Comparison of ENCODE assay signal across 7 mouse cellular contexts in genomic region chrX:75759036-75759435, GRCm38 (mm10).
DNase-seq lines count a peak whose midpoint lies in the region; ATAC-seq and TF ChIP-seq lines count a peak whose summit lies in the region.
"Not testable (repeated sequence)": the region's sequence is repeated elsewhere in the genome, so short reads cannot be mapped to it uniquely, and the experiment has no call there.

No protein-coding gene starts in this region.

- POLR2A ChIA-PET in Patski (lab: Charles Lee) = not testable (repeated sequence)

- H3K36me3 ChIP-seq in hindbrain, postnatal 0 days (ENCODE audit: insufficient read depth, low read length); limb, embryonic 11.5 days (ENCODE audit: control insufficient read depth, insufficient read depth, low read length): not testable (repeated sequence)

- in situ Hi-C loops in Patski (cut with MboI; ENCODE audit: low pct_unique_long_range_greater_than_20kb) = not testable (repeated sequence)

- peak; percentile 36 for TF ChIP-seq CTCF in Patski (IDR thresholded peaks at IDR 0.05)
- peak; percentile 58 for TF ChIP-seq CTCF in hindbrain, postnatal 0 days (IDR thresholded peaks at IDR 0.05; ENCODE audit: low read depth)

- DNase-seq in Patski (ENCODE audit: low read depth, low spot score) = peak; percentile 44
- peak; percentile 21 for DNase-seq in embryo, embryonic 10 days (ENCODE audit: low spot score)
- peak; percentile 40 for DNase-seq in forelimb bud, embryonic 11.5 days (ENCODE audit: low read depth, low spot score)
- peak; percentile 78 for DNase-seq in hindbrain, postnatal 0 days (ENCODE audit: low spot score)
- DNase-seq in limb, embryonic 11.5 days (ENCODE audit: low spot score) = peak; percentile 74
- peak; percentile 33 for DNase-seq in mesoderm, embryonic 11.5 days (ENCODE audit: low read depth, low spot score)
- DNase-seq in retina, adult 2 months (ENCODE audit: low read depth, low spot score) = peak; percentile 72

- not testable (repeated sequence) for H3K4me1 ChIP-seq in hindbrain, postnatal 0 days (ENCODE audit: insufficient read depth, low read length); limb, embryonic 11.5 days (ENCODE audit: control insufficient read depth, insufficient read depth, low read length)

- H3K27ac ChIP-seq in hindbrain, postnatal 0 days; limb, embryonic 11.5 days (replicated peaks; ENCODE audit: low read depth, low read length): not testable (repeated sequence)

- ATAC-seq in Patski; hindbrain, postnatal 0 days; limb, embryonic 11.5 days (ENCODE audit: insufficient number of reproducible peaks, low FRiP score, low TSS enrichment, low read depth): not testable (repeated sequence)

- CTCF ChIA-PET in Patski (lab: Charles Lee) = not testable (repeated sequence)

- WGBS in hindbrain, postnatal 0 days = 64% methylated on average over 12 of the region's 12 CpGs
- WGBS in limb, embryonic 11.5 days = 77% methylated on average over 12 of the region's 12 CpGs

- H3K4me3 ChIP-seq in hindbrain, postnatal 0 days (ENCODE audit: low read length); limb, embryonic 11.5 days (ENCODE audit: low read depth, low read length): not testable (repeated sequence)

- not testable (repeated sequence) for H3K4me2 ChIP-seq in hindbrain, postnatal 0 days (ENCODE audit: low read depth, low read length); limb, embryonic 11.5 days (ENCODE audit: low read depth, severe bottlenecking)

- not testable (repeated sequence) for H3K9me3 ChIP-seq in hindbrain, postnatal 0 days (ENCODE audit: low read length); limb, embryonic 11.5 days (ENCODE audit: control insufficient read depth, low read length)

- H3K9ac ChIP-seq in hindbrain, postnatal 0 days (replicated peaks; ENCODE audit: low read length); limb, embryonic 11.5 days (ENCODE audit: low read length): not testable (repeated sequence)

- peaks cover 12% of the 10 kb centered on the region for H3K27me3 ChIP-seq in Patski
- not testable (repeated sequence) for H3K27me3 ChIP-seq in hindbrain, postnatal 0 days (ENCODE audit: insufficient read depth, low read length); limb, embryonic 11.5 days (ENCODE audit: control insufficient read depth, insufficient read depth, low read length)

Comparison
In these comparisons a context has a peak if more than half of its experiments do, and no peak if none do; other contexts are left out.
1. DNase-seq: peak in every context shown above with its lines; median percentile 78 in hindbrain, postnatal 0 days; 74 in limb, embryonic 11.5 days; 72 in retina, adult 2 months; 44 in Patski; 40 in forelimb bud, embryonic 11.5 days; 33 in mesoderm, embryonic 11.5 days; 21 in embryo, embryonic 10 days.